In the genomic region with DNA sequence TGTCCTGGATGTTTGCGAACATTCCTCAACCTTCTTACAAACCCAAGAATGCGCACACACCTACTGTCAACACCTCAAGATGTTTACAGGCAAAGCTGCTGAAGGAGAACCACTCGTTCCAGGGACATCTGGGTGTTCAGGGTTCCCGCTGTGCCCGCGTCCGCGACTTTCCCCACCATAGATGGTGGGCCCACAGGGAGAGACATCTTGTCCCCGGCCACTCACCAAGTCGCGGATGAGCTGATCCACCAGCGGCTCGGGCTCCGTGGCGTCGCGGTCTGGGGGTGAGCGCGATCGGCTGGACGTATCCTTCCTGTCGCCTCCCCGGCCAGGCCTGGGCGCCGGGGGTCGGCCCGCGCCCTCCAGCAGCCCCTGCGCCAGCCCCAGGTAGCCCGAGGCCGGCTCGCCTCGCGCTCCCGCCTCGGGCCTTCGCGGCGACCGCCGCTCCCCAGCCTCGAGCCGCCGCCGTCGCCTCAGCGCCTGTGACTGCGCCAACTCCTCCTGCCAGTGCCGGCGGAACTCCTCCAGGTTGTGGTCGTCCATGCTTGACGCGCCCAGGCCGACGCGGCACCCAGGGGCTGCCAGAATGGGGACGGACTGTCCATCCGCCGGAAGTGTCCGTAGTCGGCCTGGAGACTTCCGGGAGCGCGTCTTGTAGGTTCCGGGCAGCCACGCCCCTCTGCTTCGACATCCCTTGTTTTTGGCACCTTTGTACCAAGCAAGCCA, we compare ENCODE assay signal across 8 mouse cellular contexts. TPM values are rescaled to one million over a fixed set of nuclear protein-coding genes. Genes with fewer than 3 reads are reported as not detected.
DNase-seq lines count a peak whose midpoint lies in the region; ATAC-seq and TF ChIP-seq lines count a peak whose summit lies in the region.

A gene (minus strand): TSS at position 626 of the 726 bp plus-strand sequence.

- no peaks in the 10 kb centered on the region for H3K9me3 ChIP-seq in heart, embryonic 12.5 days (replicated peaks)
- no peaks in the 10 kb centered on the region for H3K9me3 ChIP-seq in kidney, postnatal 0 days (replicated peaks; ENCODE audit: low read length)
- H3K9me3 ChIP-seq in liver, embryonic 11.5 days (ENCODE audit: control insufficient read depth, low read length): no peaks in the 10 kb centered on the region
- no peaks in the 10 kb centered on the region for H3K9me3 ChIP-seq in stomach, embryonic 14.5 days (ENCODE audit: control insufficient read depth, low read depth, low read length)

- 0 out of 2 replicates have a peak, but pooled peaks cover 4% of the 10 kb centered on the region for H3K27me3 ChIP-seq in heart, embryonic 12.5 days (replicated peaks)
- no peaks in the 10 kb centered on the region for H3K27me3 ChIP-seq in kidney, postnatal 0 days (ENCODE audit: insufficient read depth, low read length)
- H3K27me3 ChIP-seq in liver, embryonic 11.5 days (replicated peaks; ENCODE audit: control insufficient read depth, insufficient read depth, low read length): no peaks in the 10 kb centered on the region
- H3K27me3 ChIP-seq in stomach, embryonic 14.5 days (ENCODE audit: control insufficient read depth, insufficient read depth, low read length): no peaks in the 10 kb centered on the region

- peak within 1 kb of the TSS; percentile 90 for H3K9ac ChIP-seq in heart, embryonic 12.5 days
- peak within 1 kb of the TSS; percentile 91 for H3K9ac ChIP-seq in kidney, postnatal 0 days (ENCODE audit: low read depth, low read length)
- peak within 1 kb of the TSS; percentile 91 for H3K9ac ChIP-seq in liver, embryonic 11.5 days (ENCODE audit: low read depth, low read length)
- H3K9ac ChIP-seq in stomach, embryonic 14.5 days (replicated peaks; ENCODE audit: low read depth, low read length): peak within 1 kb of the TSS; percentile 84

- under 1% methylated on average over 67 of the region's 67 CpGs for WGBS in heart, embryonic 12.5 days
- under 1% methylated on average over 67 of the region's 67 CpGs for WGBS in kidney, postnatal 0 days
- 1% methylated on average over 67 of the region's 67 CpGs for WGBS in liver, embryonic 11.5 days
- under 1% methylated on average over 65 of the region's 67 CpGs for WGBS in stomach, embryonic 14.5 days

- ATAC-seq in erythroid progenitor cell, adult 5-6 weeks (replicated peaks; ENCODE audit: low FRiP score, poor library complexity, severe bottlenecking): peak; percentile 90
- peak; percentile 84 for ATAC-seq in heart, embryonic 12.5 days (ENCODE audit: insufficient number of reproducible peaks, low FRiP score)
- ATAC-seq in kidney, postnatal 0 days (replicated peaks; ENCODE audit: low FRiP score, low read depth): peak; percentile 93
- ATAC-seq in liver, embryonic 11.5 days (replicated peaks; ENCODE audit: low FRiP score): peak; percentile 83
- peak; percentile 85 for ATAC-seq in stomach, embryonic 14.5 days (ENCODE audit: insufficient number of reproducible peaks, insufficient read depth, low FRiP score, low read depth)

- peak; percentile 73 for DNase-seq in CD4-positive helper T cell, adult 2 months (ENCODE audit: low read depth, low spot score)
- peak; percentile 66 for DNase-seq in brain, embryonic 18.5 days (ENCODE audit: low read depth, low spot score)
- peak; percentile 92 for DNase-seq in kidney, postnatal 0 days (ENCODE audit: low spot score)
- DNase-seq in liver, embryonic 11.5 days (ENCODE audit: low spot score): peak; percentile 90
- peak; percentile 58 for DNase-seq in naive thymus-derived CD4-positive, alpha-beta T cell, adult 2 months (ENCODE audit: low read depth)

- peak within 1 kb of the TSS; percentile 92 for H3K4me2 ChIP-seq in heart, embryonic 12.5 days
- H3K4me2 ChIP-seq in kidney, postnatal 0 days (ENCODE audit: low read length): peak within 1 kb of the TSS; percentile 64
- peak within 1 kb of the TSS; percentile 76 for H3K4me2 ChIP-seq in liver, embryonic 11.5 days
- peak within 1 kb of the TSS; percentile 64 for H3K4me2 ChIP-seq in stomach, embryonic 14.5 days (replicated peaks; ENCODE audit: low read depth, low read length)

- no peak for TF ChIP-seq CTCF in kidney, postnatal 0 days (IDR thresholded peaks at IDR 0.05; ENCODE audit: low read depth)

- peak within 1 kb of the TSS; percentile 60 for H3K27ac ChIP-seq in heart, embryonic 12.5 days (ENCODE audit: poor library complexity, severe bottlenecking)
- peak within 1 kb of the TSS; percentile 67 for H3K27ac ChIP-seq in kidney, postnatal 0 days
- peak within 1 kb of the TSS; percentile 29; the same call in 1 of the 2 replicates for H3K27ac ChIP-seq in liver, embryonic 11.5 days (ENCODE audit: low read depth, low read length)
- no peak within 1 kb of the TSS for H3K27ac ChIP-seq in stomach, embryonic 14.5 days (ENCODE audit: low read length)

- peak within 1 kb of the TSS; percentile 82 for H3K4me3 ChIP-seq in heart, embryonic 12.5 days
- H3K4me3 ChIP-seq in kidney, postnatal 0 days (replicated peaks; ENCODE audit: low read depth, low read length): peak within 1 kb of the TSS; percentile 73
- H3K4me3 ChIP-seq in liver, embryonic 11.5 days (ENCODE audit: low read depth, low read length): peak within 1 kb of the TSS; percentile 96
- peak within 1 kb of the TSS; percentile 96 for H3K4me3 ChIP-seq in stomach, embryonic 14.5 days (ENCODE audit: low read depth, low read length)

- peaks cover 40% of the 10 kb centered on the region for H3K4me1 ChIP-seq in heart, embryonic 12.5 days (replicated peaks)
- peaks cover 11% of the 10 kb centered on the region; the same call in 1 of the 2 replicates for H3K4me1 ChIP-seq in kidney, postnatal 0 days (replicated peaks; ENCODE audit: insufficient read depth, low read length)
- H3K4me1 ChIP-seq in liver, embryonic 11.5 days (replicated peaks; ENCODE audit: control insufficient read depth, insufficient read depth, low read length): peaks cover 7% of the 10 kb centered on the region
- peaks cover 8% of the 10 kb centered on the region; the same call in 1 of the 2 replicates for H3K4me1 ChIP-seq in stomach, embryonic 14.5 days (ENCODE audit: control insufficient read depth, insufficient read depth, low read length)

- peaks cover 13% of the 10 kb centered on the region for H3K36me3 ChIP-seq in heart, embryonic 12.5 days
- 0 out of 2 replicates have a peak, but pooled peaks cover 3% of the 10 kb centered on the region for H3K36me3 ChIP-seq in kidney, postnatal 0 days (ENCODE audit: insufficient read depth, low read length)
- H3K36me3 ChIP-seq in liver, embryonic 11.5 days (ENCODE audit: control insufficient read depth, insufficient read depth, low read length): no peaks in the 10 kb centered on the region
- peaks cover 9% of the 10 kb centered on the region; the same call in 1 of the 2 replicates for H3K36me3 ChIP-seq in stomach, embryonic 14.5 days (ENCODE audit: control insufficient read depth, insufficient read depth, low read length)

RNA-seq across cellular contexts. Expression of the gene that starts here (rescaled TPM):
- 0.84 and 4.0 TPM in 2 replicates for total RNA-seq in erythroid progenitor cell, adult 5-6 weeks (2015; ENCODE audit: low replicate concordance)
- total RNA-seq in erythroid progenitor cell, adult 5-6 weeks (2017; ENCODE audit: low replicate concordance): 0.30 and 3.2 TPM in 2 replicates
- polyA plus RNA-seq in heart, embryonic 12.5 days (2016; fragmentation: Nextera tagmentation; extraction: Ambion mirVana): 36.6 and 38.9 TPM in 2 replicates
- 23.9 and 24.7 TPM in 2 replicates for polyA plus RNA-seq in kidney, postnatal 0 days (2015; fragmentation: Nextera tagmentation; extraction: Ambion mirVana)
- polyA plus RNA-seq in liver, embryonic 11.5 days (2014; fragmentation: Nextera tagmentation; extraction: Ambion mirVana): 17.0 and 18.4 TPM in 2 replicates
- polyA plus RNA-seq in stomach, embryonic 14.5 days (2014; fragmentation: Nextera tagmentation; extraction: Ambion mirVana): 22.5 and 23.9 TPM in 2 replicates
